Mouse (Mus musculus): ENCODE measurements at regions not wholly inside any gene's neighbourhood (a gene's known extent, or its start where the extent isn't known, plus 50 kb on each side); places are given as distances from the start of the nearest gene placed in this dataset.

DNA sequence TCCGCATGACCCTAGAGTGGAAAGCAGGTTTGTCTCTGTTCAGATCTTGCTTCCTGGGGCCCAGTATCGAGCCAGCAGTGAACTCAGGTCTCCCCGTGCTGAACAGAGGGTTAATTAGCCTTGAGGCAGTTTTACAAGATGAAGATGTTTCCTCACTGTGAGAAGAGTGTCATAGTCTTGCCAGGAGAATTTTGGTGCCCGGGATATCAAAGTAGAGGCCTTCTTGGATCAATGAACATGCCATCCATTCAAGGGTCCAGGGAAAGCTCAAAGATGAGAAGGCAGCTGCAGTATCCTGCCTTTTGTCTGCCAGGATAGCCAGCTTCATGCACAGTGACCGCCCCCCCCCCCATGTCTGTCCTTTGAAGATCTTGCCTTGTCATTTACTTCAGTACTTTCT lies 114.2 kb upstream of the Mylip start:
- no peak for DNase-seq (ENCODE audit: low spot score)

DNA sequence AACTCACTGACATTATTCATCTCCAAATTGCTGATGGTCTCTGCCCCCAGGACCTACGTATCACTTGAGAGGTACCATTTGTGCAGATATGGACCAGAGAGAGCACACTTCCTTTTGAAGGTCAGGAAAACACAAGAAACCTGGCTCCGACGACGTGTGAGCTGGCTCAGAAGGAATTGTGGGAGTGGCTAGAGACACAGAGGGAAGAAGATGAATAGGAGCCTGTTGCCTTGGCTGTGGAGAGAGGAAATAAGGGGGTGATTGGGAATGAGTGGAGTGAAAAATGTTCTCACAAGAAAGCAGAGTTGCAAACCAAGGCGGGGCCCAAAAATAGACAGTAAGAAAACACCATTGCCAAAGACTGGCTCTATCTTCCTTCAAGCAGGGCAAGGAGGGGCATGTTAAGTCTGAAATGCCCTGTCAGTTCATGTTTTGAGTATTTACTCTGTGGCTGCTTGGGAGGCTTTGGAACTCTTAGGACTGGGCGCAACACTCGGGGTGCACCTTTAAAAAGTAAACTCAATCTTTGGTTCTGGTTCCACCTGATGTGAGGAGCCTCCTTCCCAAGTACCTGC lies 111.6 kb upstream of the Mylip start:
- DNase-seq (ENCODE audit: low spot score) = no peak

DNA sequence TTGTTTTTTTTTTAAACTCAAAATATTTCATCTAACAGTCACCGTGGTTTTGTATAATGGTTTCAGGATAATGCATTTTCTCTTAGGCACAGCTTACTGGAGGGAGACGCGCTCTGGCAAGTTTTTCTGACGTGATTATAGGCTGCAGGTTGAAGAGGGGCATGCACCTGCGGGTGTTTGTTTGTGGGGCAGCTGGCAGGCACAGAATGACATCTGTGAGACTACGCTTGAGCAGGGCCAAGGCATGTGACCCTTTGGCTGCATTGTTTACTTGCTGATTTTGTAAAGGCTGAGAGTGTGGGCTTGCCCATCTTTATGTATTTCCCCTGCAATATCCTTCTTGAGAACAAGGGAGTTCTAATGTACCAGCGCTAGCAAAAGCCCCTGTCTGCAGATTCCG lies 108.4 kb upstream of the Mylip start:
- no peak for DNase-seq (ENCODE audit: low spot score)

DNA sequence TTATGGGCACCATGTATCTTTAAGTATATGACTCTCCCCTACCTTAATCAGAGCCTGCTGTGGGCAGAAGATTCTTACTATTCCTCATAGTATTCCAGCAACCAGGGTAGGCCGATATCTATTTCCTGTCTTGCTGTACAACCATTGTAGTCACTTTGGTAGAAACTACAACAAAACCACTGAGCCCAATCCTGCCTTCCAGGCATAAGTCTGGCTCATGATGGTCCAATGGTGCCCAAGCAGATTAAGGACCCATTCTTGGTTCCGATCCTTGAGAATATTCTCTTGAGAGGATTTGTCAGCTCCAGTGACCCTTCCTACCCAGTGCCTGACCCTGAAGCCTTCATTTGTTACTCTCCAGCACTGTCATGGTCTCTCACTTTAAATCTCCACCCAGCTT lies 102.9 kb upstream of the Mylip start:
- DNase-seq (ENCODE audit: low spot score) = no peak

DNA sequence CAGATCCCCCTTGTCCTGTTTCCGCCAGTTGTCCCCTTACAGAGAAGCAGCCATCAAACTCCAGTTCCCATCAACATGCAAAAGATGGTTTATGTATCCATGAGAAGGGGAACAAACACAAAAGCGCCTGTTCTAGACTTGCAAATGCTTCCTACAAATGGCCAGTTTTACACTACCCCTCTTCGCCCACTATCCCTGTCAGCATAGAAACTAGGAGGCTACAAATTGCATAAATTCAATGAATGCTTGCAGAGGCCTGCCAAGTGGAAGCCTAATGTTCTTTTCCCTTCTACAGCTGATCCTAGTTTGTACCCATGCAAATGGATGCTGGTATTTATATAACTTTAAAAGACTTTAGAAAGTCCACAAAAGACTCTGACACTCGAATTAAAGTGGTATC lies 102.3 kb upstream of the Mylip start:
- no peak for DNase-seq (ENCODE audit: low spot score)

DNA sequence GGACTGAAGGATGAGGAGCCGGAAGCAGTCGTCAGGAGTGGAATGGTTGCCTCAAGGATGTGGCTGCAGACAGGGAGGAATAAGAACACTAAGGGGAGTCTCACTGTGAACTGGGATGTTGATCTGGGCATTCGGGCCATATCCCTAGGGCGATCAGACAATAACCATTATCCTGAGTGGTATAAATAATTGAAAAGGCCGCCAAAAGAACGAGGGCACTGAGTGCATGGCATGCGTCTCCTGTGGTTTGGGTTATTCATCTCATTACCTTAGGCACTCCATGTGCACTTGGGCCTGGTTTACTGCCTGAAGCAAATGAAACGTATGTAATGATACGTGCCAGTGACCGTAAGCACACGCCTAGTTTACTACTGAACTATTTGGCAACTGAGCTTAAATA lies 99.6 kb upstream of the Mylip start:
- no peak for DNase-seq (ENCODE audit: low spot score)

DNA sequence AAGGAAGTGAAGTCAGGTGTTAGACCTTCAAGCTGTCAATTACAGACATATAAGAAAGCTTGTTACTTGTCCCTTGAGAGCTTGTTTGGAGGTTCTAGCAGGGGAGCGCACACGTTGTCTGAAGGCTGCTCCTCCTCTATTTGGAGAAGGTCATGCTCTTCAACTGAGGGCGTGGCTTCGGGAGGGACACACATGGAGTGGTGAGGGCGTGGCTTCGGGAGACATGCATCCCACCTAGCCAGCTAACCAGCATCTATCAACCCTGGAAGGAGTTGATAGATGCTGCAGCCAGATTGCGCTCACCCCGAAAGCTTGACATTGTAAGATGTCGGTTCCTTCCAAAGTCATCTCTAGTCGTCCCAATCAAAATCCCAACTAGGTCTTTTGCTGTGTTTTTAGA lies 94.9 kb upstream of the Mylip start:
- DNase-seq (ENCODE audit: low spot score) = no peak

DNA sequence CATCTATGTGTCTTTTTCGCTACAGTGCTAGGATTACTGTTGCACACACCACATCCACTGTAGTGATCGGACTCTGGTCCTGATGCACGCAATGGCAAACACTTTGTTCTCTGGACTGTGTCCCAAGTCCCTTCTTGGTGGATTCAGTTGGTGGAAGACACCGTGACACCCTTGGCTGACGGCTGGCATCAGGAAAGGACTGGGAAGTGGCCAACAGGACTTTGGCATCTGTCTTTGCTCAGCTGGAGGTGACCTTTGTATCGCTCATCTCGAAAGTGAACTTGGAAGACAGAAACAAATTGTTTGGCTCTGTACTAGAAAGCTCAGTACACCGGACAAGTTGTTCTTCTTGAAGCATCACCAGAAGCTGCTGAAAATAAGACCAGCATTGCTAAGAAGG lies 88.9 kb upstream of the Mylip start:
- no peak for DNase-seq (ENCODE audit: low spot score)

DNA sequence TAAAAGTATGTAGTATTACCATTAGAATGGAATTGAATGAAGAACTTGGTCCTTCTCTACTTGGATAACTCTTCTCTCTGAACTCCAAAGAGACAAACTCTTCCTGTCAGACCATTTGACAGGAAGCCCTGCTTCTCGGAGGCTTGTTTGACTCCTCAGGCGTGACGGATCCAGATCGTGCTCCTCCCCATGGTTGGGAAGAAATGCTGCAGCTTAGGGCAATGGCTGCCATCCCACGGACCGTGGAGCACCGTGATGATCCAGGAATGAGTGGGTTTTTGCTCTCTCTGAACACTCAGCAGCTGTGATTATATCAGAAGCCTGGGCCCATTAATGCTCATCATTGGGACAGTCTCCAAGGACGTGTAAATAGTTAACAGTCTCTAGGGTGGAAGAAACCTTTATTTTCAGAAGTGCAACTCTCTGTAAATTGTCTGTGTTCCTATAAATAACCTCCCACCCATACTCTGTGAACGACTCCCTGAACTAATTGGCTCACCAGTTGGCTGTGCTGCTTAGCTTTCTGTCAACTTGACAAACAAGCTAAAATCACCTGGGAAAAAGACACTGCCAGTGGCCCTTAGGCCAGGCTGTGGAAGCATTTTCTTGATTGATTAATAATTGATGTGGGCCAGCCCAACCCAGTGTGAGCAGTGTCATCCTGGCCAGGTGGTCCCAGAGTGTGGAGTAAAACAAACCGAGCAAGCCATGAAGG lies 88.2 kb upstream of the Mylip start:
- no peak for DNase-seq (ENCODE audit: low spot score)

DNA sequence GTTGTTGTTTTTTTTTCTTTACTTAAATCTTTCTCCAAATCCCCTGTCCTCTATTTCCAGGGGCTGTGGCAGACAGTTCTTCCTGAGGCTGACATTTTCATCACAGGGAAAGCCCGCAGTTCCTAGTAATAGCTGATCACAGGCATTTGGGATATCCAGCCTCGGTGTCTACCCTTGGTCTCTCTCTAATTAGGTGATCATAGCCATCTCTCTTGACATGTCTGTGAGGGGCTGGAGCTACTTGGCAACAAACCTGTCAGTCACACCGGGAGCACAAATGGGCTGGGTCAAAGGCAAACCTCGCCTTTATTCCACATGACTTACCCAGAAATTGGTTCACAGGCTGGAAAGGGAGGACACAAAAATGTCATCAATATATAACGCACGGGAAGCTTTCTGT lies 86.7 kb upstream of the Mylip start:
- no peak for DNase-seq (ENCODE audit: low spot score)

DNA sequence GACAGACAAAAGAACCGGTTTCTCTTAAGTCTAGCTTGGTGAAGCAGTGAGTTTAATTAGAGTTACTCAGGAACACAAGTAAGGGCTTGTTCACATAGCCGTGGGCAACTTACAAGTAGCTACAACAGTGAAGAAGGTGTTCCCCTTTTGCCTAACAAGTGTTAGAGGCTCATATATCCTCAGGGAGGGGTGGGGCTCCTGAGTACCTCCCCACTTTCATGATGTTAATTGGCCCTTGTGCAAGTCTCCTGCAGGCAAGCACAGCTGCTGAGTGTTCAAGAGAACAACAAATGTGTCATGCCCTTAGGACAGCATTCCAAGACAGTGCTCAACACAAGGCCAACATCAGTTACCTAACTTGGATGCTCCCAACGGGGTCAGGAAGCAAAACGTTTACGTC lies 83.4 kb upstream of the Mylip start:
- DNase-seq (ENCODE audit: low spot score) = no peak

DNA sequence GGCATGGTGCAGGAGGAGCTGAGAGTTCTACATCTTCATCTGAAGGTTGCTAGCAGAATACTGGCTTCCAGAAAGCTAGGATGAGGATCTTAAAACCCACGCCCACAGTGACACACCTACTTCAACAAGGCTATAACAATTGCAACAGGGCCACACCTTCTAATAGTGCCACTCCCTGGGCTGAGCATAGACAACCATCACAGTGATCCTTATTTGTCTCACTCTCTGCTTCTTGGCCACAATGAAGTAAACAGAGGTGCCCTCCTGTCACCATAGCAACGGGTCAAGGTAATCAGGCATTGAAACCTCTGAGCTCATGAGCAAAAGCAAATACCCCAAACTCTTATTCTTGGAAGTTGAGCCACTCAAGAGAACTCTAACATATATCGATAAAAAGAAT lies 82.3 kb upstream of the Mylip start:
- no peak for DNase-seq (ENCODE audit: low spot score)

DNA sequence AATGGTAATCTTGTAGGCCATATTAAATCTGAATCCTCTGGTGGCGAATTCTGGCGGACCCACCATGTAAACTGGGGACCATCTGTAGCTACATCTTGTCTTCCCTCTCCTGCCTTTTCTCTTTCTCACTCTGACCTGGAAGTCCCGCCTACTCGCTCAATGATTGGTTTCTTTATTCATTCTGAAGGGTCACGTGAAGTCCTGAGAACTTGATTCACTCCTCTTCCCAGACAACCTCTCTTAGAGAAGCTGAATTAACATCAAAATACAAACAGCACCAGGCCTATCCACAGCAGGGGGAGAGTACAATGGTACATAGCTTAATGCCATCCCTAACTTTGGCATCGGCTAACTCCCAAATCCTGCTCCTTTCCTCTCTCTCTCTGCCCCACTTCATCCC lies 69.9 kb upstream of the Mylip start:
- no peak for DNase-seq (ENCODE audit: low spot score)

DNA sequence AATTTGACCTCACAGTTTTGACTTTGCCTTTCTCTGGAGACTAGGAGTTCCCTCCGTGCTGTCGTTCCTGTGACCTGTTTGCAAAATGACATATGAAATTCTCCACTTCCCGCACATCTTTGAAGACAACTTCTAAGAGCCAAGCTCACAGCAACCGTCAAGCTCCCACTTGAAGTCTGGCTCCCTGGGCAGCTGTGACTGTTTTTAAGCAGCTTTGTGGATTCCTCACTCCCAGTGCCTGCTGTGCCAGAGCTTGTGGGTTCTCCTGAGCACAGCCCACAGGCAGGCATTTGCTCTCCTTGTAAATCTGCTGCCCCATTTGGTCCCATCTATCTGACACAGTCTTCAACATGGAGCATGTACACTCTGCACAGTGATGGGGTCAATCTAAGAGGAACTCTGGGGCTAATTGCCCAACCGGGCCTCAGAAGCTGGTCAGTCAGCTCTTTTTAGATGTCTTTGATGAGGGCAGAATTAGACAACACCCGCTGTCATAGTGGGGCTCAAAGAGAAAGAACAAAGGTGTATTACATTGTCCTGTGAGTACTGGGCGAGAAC lies 63.7 kb upstream of the Mylip start:
- DNase-seq (ENCODE audit: low spot score) = no peak

DNA sequence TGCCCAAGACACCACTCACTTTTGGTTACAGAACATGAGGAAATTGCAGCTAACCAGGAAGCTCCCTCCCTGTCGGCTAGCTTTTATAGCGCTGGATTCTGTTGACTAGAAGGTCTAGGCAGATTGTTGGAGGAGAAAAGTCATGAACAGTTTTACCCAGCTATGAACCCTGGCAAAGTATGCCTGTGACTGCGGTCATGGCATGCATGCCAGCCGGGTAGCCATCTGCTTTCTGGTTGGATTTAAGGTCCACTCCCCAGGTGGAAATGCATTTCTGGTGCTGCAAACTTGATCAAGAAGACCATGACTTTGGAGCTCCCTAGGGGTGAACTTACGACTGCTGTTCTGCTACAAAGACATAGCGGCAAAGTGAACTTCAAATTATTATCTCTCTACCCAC lies 62.8 kb upstream of the Mylip start:
- DNase-seq (ENCODE audit: low spot score) = no peak

DNA sequence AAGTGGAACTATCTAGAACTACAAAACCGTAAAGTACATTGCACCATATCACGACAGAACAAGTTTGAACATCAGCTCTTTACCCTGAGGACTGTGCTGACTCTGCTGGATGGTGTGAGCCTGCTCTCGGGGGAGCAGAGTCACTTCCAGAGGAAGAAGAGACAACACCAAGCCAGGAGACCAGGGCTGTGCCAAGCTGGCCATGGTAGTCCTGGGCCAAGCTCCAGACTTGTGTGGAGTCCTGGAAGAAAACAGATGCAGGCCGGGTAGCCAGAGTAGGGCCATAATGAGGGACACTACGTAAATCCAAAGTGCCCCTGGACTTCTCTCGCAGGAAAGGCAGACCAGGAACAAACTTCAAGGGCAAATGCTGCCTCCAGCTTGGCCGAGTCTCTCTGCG lies 59.0 kb upstream of the Mylip start:
- DNase-seq (ENCODE audit: low spot score) = peak; percentile 38

DNA sequence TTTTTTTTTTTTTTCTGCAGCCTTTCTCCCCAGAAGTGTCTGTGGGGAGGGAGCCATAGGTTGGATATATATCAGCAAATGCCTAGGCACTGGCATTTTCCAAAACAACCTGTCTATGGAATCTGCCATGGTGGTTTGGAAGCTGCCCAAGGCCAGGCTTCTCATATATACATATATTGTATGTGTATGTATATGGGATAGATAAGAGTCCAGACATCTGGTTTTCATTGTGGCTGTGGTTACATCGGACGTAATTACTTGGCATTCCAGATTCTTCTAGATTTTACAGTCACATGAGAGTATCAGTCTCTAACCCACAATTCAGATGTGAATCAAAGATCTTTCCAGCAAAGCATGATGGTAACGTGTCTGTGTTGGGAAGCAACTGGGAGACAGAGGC lies 57.5 kb upstream of the Mylip start:
- DNase-seq (ENCODE audit: low spot score) = no peak

DNA sequence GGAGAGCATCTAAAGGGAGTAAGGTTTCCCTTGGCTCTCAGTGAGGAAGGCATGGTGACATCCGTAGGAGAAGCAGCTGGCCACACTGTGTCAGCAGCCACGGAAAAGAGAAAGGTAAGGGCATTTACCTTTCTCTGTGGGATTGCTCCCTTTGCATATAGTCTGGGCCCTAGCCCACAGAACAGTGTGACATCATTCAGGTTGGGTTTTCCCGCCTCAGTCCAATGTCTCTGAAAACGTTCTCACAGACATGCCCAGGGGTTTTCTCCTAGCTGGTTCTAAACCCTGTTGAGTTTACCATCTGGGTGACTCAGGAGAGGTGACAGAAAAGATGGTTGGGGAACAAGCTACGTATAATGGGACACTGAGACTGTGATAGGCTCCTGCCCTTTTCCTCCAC lies 55.9 kb upstream of the Mylip start:
- DNase-seq (ENCODE audit: low spot score) = no peak
